8 mouse cellular contexts compared by ENCODE assay signal in genomic region chr10:42251749-42252323, GRCm38 (mm10). TPM values are rescaled to one million over a fixed set of nuclear protein-coding genes. Genes with fewer than 3 reads are reported as not detected.
DNase-seq lines count a peak whose midpoint lies in the region; ATAC-seq lines count a peak whose summit lies in the region.
"Had no signal": no experiment of that assay in that cellular context is flagged by ENCODE, and none has a peak within 500 bp of the region (broad histone marks: within the 10 kb centered on the region; RNA-seq: fewer than 3 reads in every experiment).

No protein-coding gene starts in this region.

- H3K4me2 ChIP-seq in heart, embryonic 13.5 days, result peak overlapping the region; percentile 28; the same call in 1 of the 2 replicates
- no peak overlapping the region for H3K4me2 ChIP-seq in midbrain, embryonic 14.5 days (ENCODE audit: low read length)
- H3K4me2 ChIP-seq in limb, embryonic 12.5 days, result peak overlapping the region; percentile 19

- H3K9ac ChIP-seq in heart, embryonic 13.5 days, result peak overlapping the region; percentile 50
- H3K9ac ChIP-seq in midbrain, embryonic 14.5 days (replicated peaks; ENCODE audit: low read length), result no peak overlapping the region
- H3K9ac ChIP-seq in limb, embryonic 12.5 days (replicated peaks), result no peak overlapping the region

- DNase-seq in heart, postnatal 36 days, result no peak
- DNase-seq in midbrain, embryonic 10.5 days (ENCODE audit: low spot score), result no peak
- DNase-seq in midbrain, embryonic 14.5 days, result no peak
- DNase-seq in B cell, adult 2 months, result no peak
- DNase-seq: thymus, adult 2 months had no signal

- 60% methylated on average over 8 of the region's 8 CpGs for WGBS in heart, embryonic 13.5 days
- WGBS in midbrain, embryonic 10.5 days, result 58% methylated on average over 8 of the region's 8 CpGs
- 53% methylated on average over 8 of the region's 8 CpGs for WGBS in midbrain, embryonic 14.5 days
- 15% methylated on average over 8 of the region's 8 CpGs for WGBS in limb, embryonic 12.5 days

- ATAC-seq in heart, embryonic 13.5 days (ENCODE audit: extremely low read depth, insufficient number of reproducible peaks, low FRiP score, low TSS enrichment), result no peak
- ATAC-seq in midbrain, embryonic 14.5 days (ENCODE audit: low FRiP score, low TSS enrichment), result no peak
- ATAC-seq in limb, embryonic 12.5 days (ENCODE audit: insufficient number of reproducible peaks, insufficient read depth, low FRiP score, low TSS enrichment, low read depth), result no peak
- no peak for ATAC-seq in activated CD4-positive, CD25-positive, alpha-beta regulatory T cell, adult 4 months

- intact Hi-C loops in heart, postnatal 36 days (cut with DNase I), result loop anchor here (2.0 kb wide), 1 partner anchor 23 kb away; no protein-coding TSS in a partner anchor

- H3K27ac ChIP-seq in heart, embryonic 13.5 days (replicated peaks), result peak overlapping the region; percentile 58
- 0 out of 2 replicates have a peak overlapping the region, but pooled peaks have one; percentile 43 for H3K27ac ChIP-seq in midbrain, embryonic 10.5 days (replicated peaks)
- H3K27ac ChIP-seq in midbrain, embryonic 14.5 days (replicated peaks; ENCODE audit: low read depth, low read length), result no peak overlapping the region
- H3K27ac ChIP-seq in limb, embryonic 12.5 days, result peak overlapping the region; percentile 85

- peaks cover 85% of the 10 kb centered on the region for H3K4me1 ChIP-seq in heart, embryonic 13.5 days
- peaks cover 52% of the 10 kb centered on the region for H3K4me1 ChIP-seq in midbrain, embryonic 10.5 days
- no peaks in the 10 kb centered on the region for H3K4me1 ChIP-seq in midbrain, embryonic 14.5 days (ENCODE audit: control insufficient read depth, insufficient read depth, low read length)
- peaks cover 73% of the 10 kb centered on the region for H3K4me1 ChIP-seq in limb, embryonic 12.5 days (replicated peaks)

- no peaks in the 10 kb centered on the region for H3K9me3 ChIP-seq in heart, embryonic 13.5 days
- H3K9me3 ChIP-seq in midbrain, embryonic 10.5 days (replicated peaks), result no peaks in the 10 kb centered on the region
- H3K9me3 ChIP-seq in midbrain, embryonic 14.5 days (ENCODE audit: control insufficient read depth, low read length), result no peaks in the 10 kb centered on the region
- no peaks in the 10 kb centered on the region for H3K9me3 ChIP-seq in limb, embryonic 12.5 days

- H3K4me3 ChIP-seq in heart, embryonic 13.5 days, result no peak overlapping the region
- H3K4me3 ChIP-seq in midbrain, embryonic 10.5 days, result no peak overlapping the region
- no peak overlapping the region for H3K4me3 ChIP-seq in midbrain, embryonic 14.5 days (replicated peaks; ENCODE audit: low read depth, low read length)
- no peak overlapping the region for H3K4me3 ChIP-seq in limb, embryonic 12.5 days (replicated peaks)

- peaks cover 5% of the 10 kb centered on the region for H3K36me3 ChIP-seq in heart, embryonic 13.5 days
- no peaks in the 10 kb centered on the region for H3K36me3 ChIP-seq in midbrain, embryonic 10.5 days
- no peaks in the 10 kb centered on the region for H3K36me3 ChIP-seq in midbrain, embryonic 14.5 days (ENCODE audit: control insufficient read depth, insufficient read depth, low read length)
- H3K36me3 ChIP-seq in limb, embryonic 12.5 days, result no peaks in the 10 kb centered on the region

- no peaks in the 10 kb centered on the region for H3K27me3 ChIP-seq in heart, embryonic 13.5 days (replicated peaks)
- H3K27me3 ChIP-seq in midbrain, embryonic 10.5 days (ENCODE audit: low read depth, poor library complexity, severe bottlenecking), result no peaks in the 10 kb centered on the region
- no peaks in the 10 kb centered on the region for H3K27me3 ChIP-seq in midbrain, embryonic 14.5 days (ENCODE audit: control insufficient read depth, insufficient read depth, low read length)
- no peaks in the 10 kb centered on the region for H3K27me3 ChIP-seq in limb, embryonic 12.5 days

RNA-seq across cellular contexts. Expression of gene Foxo3, which starts 24.7 kb away (rescaled TPM):
- 4.4 and 4.8 TPM in 2 replicates for polyA plus RNA-seq in heart, embryonic 13.5 days (2015; fragmentation: Nextera tagmentation; extraction: Ambion mirVana)
- total RNA-seq in heart, postnatal 36 days (2021), result 100 to 1,000 TPM in 1 of 2 experiments, 10 to 100 TPM in 1; 86.1 to 111 TPM
- 2.4 TPM in 2 replicates for polyA plus RNA-seq in midbrain, embryonic 10.5 days (2016; fragmentation: Nextera tagmentation; extraction: Ambion mirVana)
- polyA plus RNA-seq in midbrain, embryonic 14.5 days (2014; fragmentation: Nextera tagmentation; extraction: Ambion mirVana), result 6.0 and 8.3 TPM in 2 replicates
- 6.3 and 6.4 TPM in 2 replicates for polyA plus RNA-seq in limb, embryonic 12.5 days (2016; fragmentation: Nextera tagmentation; extraction: Ambion mirVana)
- polyA plus RNA-seq in activated CD4-positive, CD25-positive, alpha-beta regulatory T cell, adult 4 months (2017; shearing (Covaris generic)), result 1 to 10 TPM; 8.6 to 9.4 TPM
